Mouse (Mus musculus): ENCODE results near the gene Cdk18. TPM values are rescaled to one million over a fixed set of nuclear protein-coding genes. Genes with fewer than 3 reads are reported as not detected.
"Not testable (repeated sequence)": the region's sequence is repeated elsewhere in the genome, so short reads cannot be mapped to it uniquely, and the experiment has no call there.

The Cdk18 gene
- polyA plus RNA-seq (2015; fragmentation: Nextera tagmentation; extraction: Ambion mirVana): 1.1 and 1.4 TPM in 2 replicates

GRCm38 (mm10) chr1:132139416-132139864, at the start of gene Cdk18:
Gene Cdk18, minus strand, starts transcription at chr1:132139684.
- Histone ChIP-seq H3K27ac (no peak within 1 kb of the TSS), H3K27me3 (peaks cover 33% of the 10 kb centered on the region), H3K9me3 (replicated peaks) (no peaks in the 10 kb centered on the region), H3K4me1 (replicated peaks) (peaks cover 38% of the 10 kb centered on the region), H3K36me3 (no peaks in the 10 kb centered on the region), H3K4me3 (replicated peaks) (peak within 1 kb of the TSS; percentile 59), H3K4me2 (peak within 1 kb of the TSS; percentile 76), H3K9ac (peak within 1 kb of the TSS; percentile 59)
- DNase-seq (peak; percentile 21), ATAC-seq (ENCODE audit: low read depth) (peak; percentile 69)
- WGBS (ENCODE audit: insufficient replicate concordance): under 1% methylated on average over 30 of the region's 30 CpGs

DNA sequence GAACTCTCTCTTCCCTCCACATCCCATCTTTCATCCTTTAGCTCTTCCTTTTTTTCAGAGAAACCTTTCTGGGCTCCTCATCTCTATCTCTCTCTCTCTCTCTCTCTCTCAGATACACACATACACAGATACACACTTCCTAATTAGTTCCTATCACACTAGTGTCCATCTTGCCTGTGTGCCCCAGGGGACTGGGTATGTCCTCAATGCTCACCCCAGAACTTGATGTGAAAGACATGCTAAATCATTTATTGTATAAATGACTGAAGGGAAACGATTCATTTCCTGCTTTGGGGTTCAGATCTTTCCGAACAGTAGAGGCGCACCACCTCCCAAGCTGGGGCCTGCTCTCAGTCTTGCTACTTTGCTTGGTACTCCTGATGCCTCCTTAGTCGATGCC, 49.7 kb upstream of the Cdk18 start:
- Histone ChIP-seq H3K4me3 (replicated peaks) (no peak overlapping the region), H3K4me1 (replicated peaks) (peaks cover 10% of the 10 kb centered on the region; the same call in 1 of the 2 replicates), H3K4me2 (no peak overlapping the region), H3K9me3 (replicated peaks) (no peaks in the 10 kb centered on the region), H3K36me3 (no peaks in the 10 kb centered on the region), H3K27me3 (peaks cover 80% of the 10 kb centered on the region), H3K27ac (no peak overlapping the region), H3K9ac (no peak overlapping the region)
- WGBS (ENCODE audit: insufficient replicate concordance): 37% methylated on average over 4 of the region's 4 CpGs
- ATAC-seq (ENCODE audit: low read depth): no peak
- no peak for DNase-seq

GRCm38 (mm10) chr1:132188442-132189066, 49.1 kb upstream of the Cdk18 start:
- H3K27ac ChIP-seq: no peak overlapping the region
- peaks cover 10% of the 10 kb centered on the region; the same call in 1 of the 2 replicates for H3K4me1 ChIP-seq (replicated peaks)
- H3K27me3 ChIP-seq: peaks cover 78% of the 10 kb centered on the region
- H3K36me3 ChIP-seq: no peaks in the 10 kb centered on the region
- H3K9ac ChIP-seq: no peak overlapping the region
- WGBS (ENCODE audit: insufficient replicate concordance): 31% methylated on average over 9 of the region's 9 CpGs
- DNase-seq (no peak), ATAC-seq (ENCODE audit: low read depth) (no peak)
- H3K4me2 ChIP-seq: no peak overlapping the region
- H3K4me3 ChIP-seq (replicated peaks): no peak overlapping the region
- H3K9me3 ChIP-seq (replicated peaks): no peaks in the 10 kb centered on the region

GRCm38 (mm10) chr1:132186303-132186702, 46.8 kb upstream of the Cdk18 start:
- 53% methylated on average over 4 of the region's 4 CpGs for WGBS (ENCODE audit: insufficient replicate concordance)
- Histone ChIP-seq H3K27ac (no peak overlapping the region), H3K4me3 (replicated peaks) (no peak overlapping the region), H3K9ac (no peak overlapping the region), H3K4me1 (replicated peaks) (peaks cover 10% of the 10 kb centered on the region; the same call in 1 of the 2 replicates), H3K27me3 (peaks cover 60% of the 10 kb centered on the region), H3K4me2 (no peak overlapping the region), H3K9me3 (replicated peaks) (no peaks in the 10 kb centered on the region), H3K36me3 (no peaks in the 10 kb centered on the region)
- DNase-seq (no peak), ATAC-seq (ENCODE audit: low read depth) (no peak)

DNA sequence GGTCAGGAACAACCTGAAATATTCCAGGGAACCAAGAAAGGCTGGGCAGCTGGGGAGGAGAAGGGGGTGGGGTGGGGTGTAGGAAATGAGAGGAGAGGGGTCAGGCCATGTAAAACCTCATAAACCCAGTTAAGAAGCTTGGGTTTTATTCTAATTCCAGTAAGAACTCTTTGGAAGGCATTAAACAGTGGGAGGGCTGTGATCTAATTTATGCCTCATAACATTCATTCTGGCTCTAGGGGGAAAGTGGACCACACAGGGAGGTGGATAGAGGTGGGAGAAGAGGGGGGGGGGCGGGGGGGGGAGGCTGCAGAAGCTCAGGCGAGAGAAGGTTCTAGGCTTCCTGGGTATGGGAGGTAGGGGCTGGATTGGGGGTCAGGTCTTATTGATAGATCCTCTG, 32.1 kb upstream of the Cdk18 start:
- 25% methylated on average over 1 of the region's 2 CpGs for WGBS (ENCODE audit: insufficient replicate concordance)
- no peak overlapping the region for H3K4me3 ChIP-seq (replicated peaks)
- H3K27me3 ChIP-seq: peaks cover 14% of the 10 kb centered on the region
- ATAC-seq (ENCODE audit: low read depth) (no peak), DNase-seq (no peak)
- H3K4me2 ChIP-seq: no peak overlapping the region
- no peaks in the 10 kb centered on the region for H3K9me3 ChIP-seq (replicated peaks)
- no peaks in the 10 kb centered on the region for H3K4me1 ChIP-seq (replicated peaks)
- H3K36me3 ChIP-seq: no peaks in the 10 kb centered on the region
- no peak overlapping the region for H3K9ac ChIP-seq
- no peak overlapping the region for H3K27ac ChIP-seq

GRCm38 (mm10) chr1:132170698-132171097, 31.2 kb upstream of the Cdk18 start:
- DNase-seq: no peak
- no peaks in the 10 kb centered on the region for H3K9me3 ChIP-seq (replicated peaks)
- H3K9ac ChIP-seq: no peak overlapping the region
- 18% methylated on average over 6 of the region's 6 CpGs for WGBS (ENCODE audit: insufficient replicate concordance)
- ATAC-seq (ENCODE audit: low read depth): no peak
- H3K4me2 ChIP-seq: no peak overlapping the region
- H3K4me1 ChIP-seq (replicated peaks): no peaks in the 10 kb centered on the region
- no peak overlapping the region for H3K27ac ChIP-seq
- no peak overlapping the region for H3K4me3 ChIP-seq (replicated peaks)
- peaks cover 14% of the 10 kb centered on the region for H3K27me3 ChIP-seq
- H3K36me3 ChIP-seq: no peaks in the 10 kb centered on the region

- Histone ChIP-seq H3K4me3 (replicated peaks) (no peak overlapping the region), H3K9ac (no peak overlapping the region), H3K9me3 (replicated peaks) (no peaks in the 10 kb centered on the region), H3K27ac (no peak overlapping the region), H3K27me3 (peaks cover 19% of the 10 kb centered on the region), H3K36me3 (no peaks in the 10 kb centered on the region), H3K4me1 (replicated peaks) (no peaks in the 10 kb centered on the region), H3K4me2 (0 out of 2 replicates have a peak overlapping the region, but pooled peaks have one; percentile 19)
- 10% methylated on average over 12 of the region's 12 CpGs for WGBS (ENCODE audit: insufficient replicate concordance)
- ATAC-seq (ENCODE audit: low read depth) (no peak), DNase-seq (no peak)
Measured at GRCm38 (mm10) chr1:132168115-132168767, 28.8 kb upstream of the Cdk18 start.

DNA sequence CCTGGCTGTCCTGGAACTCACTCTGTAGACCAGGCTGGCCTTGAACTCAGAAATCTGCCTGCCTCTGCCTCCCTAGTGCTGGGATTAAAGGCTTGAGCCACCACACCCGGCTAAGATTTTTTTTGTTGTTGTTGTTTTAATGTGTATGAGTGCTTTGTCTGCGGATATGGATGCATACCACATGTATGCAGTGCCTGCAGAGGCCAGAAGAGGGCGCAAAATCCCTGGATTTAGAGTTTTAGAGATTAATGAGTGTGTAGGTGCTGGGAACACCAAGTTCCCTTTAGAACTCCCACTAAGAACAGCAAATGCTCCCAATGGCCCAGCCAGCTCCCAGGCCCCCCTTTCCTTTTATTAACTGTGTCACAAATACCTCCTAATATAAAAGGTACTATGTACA, 26.4 kb upstream of the Cdk18 start:
- Histone ChIP-seq H3K4me1 (replicated peaks) (no peaks in the 10 kb centered on the region), H3K9me3 (replicated peaks) (no peaks in the 10 kb centered on the region), H3K27ac (no peak overlapping the region), H3K9ac (no peak overlapping the region), H3K36me3 (no peaks in the 10 kb centered on the region), H3K4me2 (no peak overlapping the region), H3K27me3 (peaks cover 19% of the 10 kb centered on the region), H3K4me3 (replicated peaks) (no peak overlapping the region)
- DNase-seq: no peak
- WGBS (ENCODE audit: insufficient replicate concordance): 31% methylated on average over 3 of the region's 3 CpGs
- ATAC-seq (ENCODE audit: low read depth): no peak

DNA sequence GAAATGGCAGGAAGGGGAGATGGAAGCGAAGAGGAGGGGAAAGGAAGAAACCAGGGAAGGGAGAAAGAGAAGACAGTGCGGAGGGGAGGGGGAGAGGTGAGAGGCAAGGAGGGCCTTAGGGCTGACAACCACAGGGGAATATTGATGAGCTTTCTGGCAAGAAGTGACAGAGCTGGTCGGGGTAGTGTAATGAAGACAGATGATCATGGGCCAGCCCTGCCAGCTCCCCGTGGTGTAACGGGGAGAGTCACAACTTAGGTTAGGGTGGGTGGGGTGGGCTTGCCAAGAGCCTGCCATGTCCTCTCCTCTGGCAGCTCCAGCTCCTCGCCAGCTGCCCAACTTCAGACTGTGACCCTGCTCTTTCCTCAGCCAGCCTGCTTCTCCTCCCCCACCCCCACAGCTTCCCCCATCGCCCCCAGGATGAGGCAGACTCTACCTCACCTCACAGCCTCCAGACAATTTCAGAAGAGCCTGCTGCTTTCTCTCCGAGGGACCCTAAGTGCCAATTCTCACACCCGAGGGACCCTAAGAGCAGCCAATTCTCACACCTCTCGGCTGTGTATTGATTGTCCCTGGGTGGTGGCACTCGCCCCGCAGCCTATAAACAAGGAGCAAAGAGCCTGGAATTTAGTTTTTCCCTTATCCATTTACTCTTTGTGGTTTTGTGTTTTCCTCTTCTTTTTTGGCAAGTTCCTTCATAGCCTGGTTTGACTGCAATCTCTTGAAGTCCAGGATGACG, 25.5 kb upstream of the Cdk18 start:
- DNase-seq (no peak), ATAC-seq (ENCODE audit: low read depth) (no peak)
- H3K4me2 ChIP-seq: no peak overlapping the region
- H3K27me3 ChIP-seq: peaks cover 24% of the 10 kb centered on the region
- no peaks in the 10 kb centered on the region for H3K36me3 ChIP-seq
- no peaks in the 10 kb centered on the region for H3K4me1 ChIP-seq (replicated peaks)
- H3K9ac ChIP-seq: no peak overlapping the region
- 21% methylated on average over 13 of the region's 13 CpGs for WGBS (ENCODE audit: insufficient replicate concordance)
- no peak overlapping the region for H3K27ac ChIP-seq
- no peak overlapping the region for H3K4me3 ChIP-seq (replicated peaks)
- no peaks in the 10 kb centered on the region for H3K9me3 ChIP-seq (replicated peaks)

- not testable (repeated sequence) for H3K4me1 ChIP-seq (replicated peaks); ATAC-seq (ENCODE audit: low read depth); H3K36me3 ChIP-seq; DNase-seq; H3K4me2 ChIP-seq; H3K9ac ChIP-seq; H3K9me3 ChIP-seq (replicated peaks); H3K4me3 ChIP-seq (replicated peaks); H3K27ac ChIP-seq
- peaks cover 36% of the 10 kb centered on the region for H3K27me3 ChIP-seq
- WGBS (ENCODE audit: insufficient replicate concordance): 39% methylated on average over 9 of the region's 9 CpGs
Measured at GRCm38 (mm10) chr1:132162618-132163017, 23.1 kb upstream of the Cdk18 start.

GRCm38 (mm10) chr1:132161211-132161880, 21.9 kb upstream of the Cdk18 start:
- DNase-seq: no peak
- no peaks in the 10 kb centered on the region for H3K36me3 ChIP-seq
- 54% methylated on average over 7 of the region's 7 CpGs for WGBS (ENCODE audit: insufficient replicate concordance)
- no peak overlapping the region for H3K27ac ChIP-seq
- no peaks in the 10 kb centered on the region for H3K4me1 ChIP-seq (replicated peaks)
- no peak overlapping the region for H3K9ac ChIP-seq
- H3K9me3 ChIP-seq (replicated peaks): no peaks in the 10 kb centered on the region
- H3K4me3 ChIP-seq (replicated peaks): no peak overlapping the region
- no peak overlapping the region for H3K4me2 ChIP-seq
- H3K27me3 ChIP-seq: peaks cover 39% of the 10 kb centered on the region
- ATAC-seq (ENCODE audit: low read depth): no peak

All from liver, embryonic 13.5 days (tissue).